Mouse (Mus musculus) heart, adult 9 months (tissue): ENCODE measurements at regions not wholly inside any gene's neighbourhood (a gene's known extent, or its start where the extent isn't known, plus 50 kb on each side); places are given as distances from the start of the nearest gene placed in this dataset.

Experiments
- DNase-seq, 2 experiments: peaks; one replicate each; pipeline ENCODE4 v3.0.0; 2022; ENCODE audit warnings: low spot score in 2 of 2

DNA sequence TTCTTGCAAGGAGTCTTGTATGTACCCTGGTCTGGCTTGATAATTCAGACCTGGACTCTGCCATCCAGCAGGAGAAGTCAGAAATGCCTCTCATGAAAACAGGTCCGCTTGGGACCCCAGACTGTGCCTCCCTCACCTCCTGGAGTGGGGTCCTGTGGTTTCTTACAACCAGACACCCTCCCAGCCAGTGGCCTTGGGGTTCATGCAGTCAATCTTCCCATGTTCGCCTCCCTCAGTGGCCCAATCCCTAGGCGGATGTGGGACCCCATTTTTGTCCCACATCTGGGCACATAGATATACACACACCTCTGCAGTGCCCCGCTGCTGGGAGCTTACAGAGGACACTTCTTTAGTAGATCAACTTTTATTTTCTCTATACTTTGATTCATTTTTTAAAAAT lies 217.7 kb downstream of the Lrfn2 start:
- DNase-seq, result no peak

- peak; percentile 63 to 67 for DNase-seq
Measured at GRCm38 (mm10) chr17:49150971-49151422, 218.8 kb downstream of the Lrfn2 start.

DNA sequence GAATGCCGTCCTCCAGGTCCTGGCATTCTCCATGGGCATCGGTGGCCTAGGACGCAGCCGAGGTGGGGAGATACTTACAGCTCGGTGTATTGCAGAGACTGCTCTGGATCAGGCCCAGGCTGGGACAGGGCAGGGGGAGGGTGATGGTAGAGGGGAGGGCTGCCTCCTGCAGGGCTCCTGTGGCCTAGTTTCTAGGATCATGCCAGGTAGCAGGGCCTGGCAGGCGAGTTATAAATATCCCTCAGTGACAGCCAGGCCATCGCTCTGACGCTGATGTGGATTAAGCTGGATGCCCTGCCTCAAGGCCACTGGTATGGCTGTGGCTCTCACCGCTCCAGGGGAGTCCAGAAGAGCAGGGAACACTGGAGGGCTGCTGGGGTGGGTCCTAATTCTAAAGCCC lies 221.8 kb downstream of the Lrfn2 start:
- DNase-seq, result peak; percentile 48 to 56

DNA sequence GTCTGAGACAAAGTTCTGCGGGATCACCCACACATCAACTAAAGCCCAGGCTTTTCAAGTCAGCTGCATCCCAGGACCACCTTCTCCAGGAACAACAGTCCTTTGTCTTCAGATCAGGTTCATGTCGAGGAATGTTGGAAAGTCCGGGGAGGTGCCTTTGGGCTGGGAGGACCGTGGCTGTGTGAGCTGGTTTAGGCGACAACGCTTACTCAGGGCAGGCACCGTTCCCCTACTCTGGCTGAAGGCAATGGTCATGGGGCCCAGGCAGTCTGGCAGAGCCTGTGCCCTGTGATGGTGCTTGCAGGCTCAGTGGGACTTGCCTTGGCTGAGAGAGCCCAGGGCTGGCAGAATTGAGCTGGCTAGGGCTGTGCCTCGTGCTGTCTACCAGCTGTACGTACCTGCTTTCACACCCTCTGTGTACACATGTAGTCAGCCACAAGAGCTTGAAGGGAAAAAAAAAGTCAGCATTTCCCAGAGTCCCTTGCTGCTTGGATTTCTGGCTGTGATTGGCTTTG lies 222.9 kb downstream of the Lrfn2 start:
- no peak for DNase-seq

- no peak for DNase-seq
Measured at GRCm38 (mm10) chr17:49157586-49157985, 225.4 kb downstream of the Lrfn2 start.

DNA sequence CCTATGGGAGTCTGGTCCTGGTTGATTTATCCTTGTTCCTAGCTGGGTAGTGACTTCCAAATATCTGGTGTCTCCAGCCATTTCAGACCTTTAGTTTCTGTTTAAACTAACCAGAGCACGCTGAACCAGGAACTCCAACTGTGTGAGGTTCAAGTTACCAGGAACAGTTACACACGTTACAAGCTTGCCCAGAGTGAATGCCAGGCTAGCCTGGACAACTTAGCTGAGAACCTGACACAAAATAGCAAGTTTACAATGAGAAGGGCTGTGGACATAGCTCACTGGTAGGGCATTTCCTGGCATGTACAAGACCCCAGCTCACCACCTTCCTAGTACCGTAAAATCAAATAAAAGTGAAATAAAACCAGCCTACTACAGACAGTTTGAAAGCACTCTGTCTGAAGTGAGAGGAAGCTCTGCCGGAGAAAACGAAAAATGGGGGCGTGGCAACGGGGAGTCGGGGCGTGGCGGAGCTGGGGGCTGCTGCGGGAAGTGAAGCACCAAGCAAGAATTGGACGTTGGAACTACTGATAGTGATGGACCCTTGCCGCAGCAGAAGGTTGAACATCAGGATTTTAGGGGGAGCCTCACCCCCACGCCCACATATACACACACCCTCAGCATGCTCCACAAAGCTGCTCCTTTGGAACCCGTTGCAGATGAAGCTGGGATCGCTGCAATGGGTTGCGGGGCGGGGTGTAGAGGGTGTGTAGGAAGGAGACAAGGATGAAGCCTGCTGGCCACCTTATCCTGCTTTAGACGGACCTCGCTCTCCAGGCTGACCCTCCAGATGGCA lies 239.3 kb downstream of the Lrfn2 start:
- peak in 1 of 2 experiments; percentile 15 for DNase-seq

DNA sequence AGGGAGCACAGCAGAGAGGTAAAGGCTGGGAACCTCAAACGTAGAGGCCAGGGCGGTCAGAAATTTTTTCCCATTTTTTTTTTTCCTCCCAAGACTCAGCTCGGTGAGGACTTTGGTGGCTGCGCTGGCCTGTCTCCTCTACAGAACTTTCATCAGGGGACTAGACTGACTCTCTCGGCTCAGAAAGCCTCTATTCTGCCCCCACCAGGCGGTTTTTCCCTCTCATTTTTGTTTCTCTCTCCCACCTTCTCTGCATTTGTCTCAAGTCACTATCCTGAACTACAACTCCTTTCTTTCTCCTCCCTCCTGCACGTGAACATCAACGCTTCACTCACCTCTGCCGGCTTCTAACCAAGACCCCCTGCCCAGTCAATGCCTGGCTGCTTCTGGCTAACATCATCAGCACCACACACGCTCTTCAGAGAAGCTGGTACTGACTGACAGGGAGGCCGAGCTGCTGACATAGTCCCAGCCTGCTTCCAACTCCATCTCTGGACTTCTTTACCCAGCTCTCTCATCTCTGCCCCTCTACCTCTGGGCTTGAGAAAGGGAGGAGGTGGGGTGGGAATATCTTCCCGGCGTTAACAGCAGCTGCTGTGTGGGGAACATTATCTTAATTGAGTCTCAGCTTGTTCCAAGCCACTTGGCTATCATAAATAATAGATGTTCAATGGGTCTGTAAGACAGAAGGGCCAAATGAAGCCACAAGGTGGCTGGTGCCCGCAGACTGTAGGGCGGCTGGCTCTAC lies 240.0 kb downstream of the Lrfn2 start:
- no peak for DNase-seq

DNA sequence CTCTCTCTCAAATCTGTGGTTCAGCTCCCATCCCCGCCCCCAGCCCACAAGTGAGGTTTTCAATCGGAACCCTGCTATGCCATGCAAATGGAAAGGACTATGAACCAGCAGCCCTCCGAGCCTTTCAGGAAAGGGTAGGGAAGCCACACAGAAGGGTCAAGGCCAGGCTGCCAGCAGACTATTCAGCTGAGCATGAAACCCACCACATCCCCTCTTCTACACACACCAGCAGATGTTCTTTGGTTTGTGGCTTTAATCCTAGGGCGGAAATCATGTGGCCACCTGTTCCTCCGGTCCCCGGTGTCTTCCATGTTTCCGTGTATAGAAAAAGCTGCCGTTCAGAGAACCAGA lies 240.6 kb downstream of the Lrfn2 start:
- no peak for DNase-seq

GRCm38 (mm10) chr17:49177966-49178731 lies 246.0 kb downstream of the Lrfn2 start:
- no peak for DNase-seq

- DNase-seq, result peak; percentile 8 to 22
Measured at GRCm38 (mm10) chr17:49182485-49182884, 245.7 kb upstream of the Mocs1 start.

DNA sequence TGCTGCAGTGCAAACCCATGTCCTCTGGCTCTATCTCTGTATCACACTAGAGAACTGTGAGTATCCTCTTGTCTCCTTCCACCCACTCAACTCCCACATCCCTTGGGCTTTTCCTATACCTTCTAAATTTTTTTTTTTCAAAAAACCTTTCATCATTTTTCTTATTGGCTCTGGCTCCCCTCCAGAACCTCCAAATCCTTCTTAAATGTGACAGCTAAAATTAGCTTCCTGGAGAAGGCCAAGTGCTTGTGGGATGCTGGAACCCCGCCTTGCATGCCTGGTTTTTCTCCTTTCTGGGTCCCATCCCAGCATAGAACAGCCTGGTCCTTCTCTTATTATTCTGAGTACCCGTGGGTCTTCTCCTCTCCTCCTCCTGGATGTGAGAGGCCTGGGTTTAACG lies 244.2 kb upstream of the Mocs1 start:
- no peak for DNase-seq

DNA sequence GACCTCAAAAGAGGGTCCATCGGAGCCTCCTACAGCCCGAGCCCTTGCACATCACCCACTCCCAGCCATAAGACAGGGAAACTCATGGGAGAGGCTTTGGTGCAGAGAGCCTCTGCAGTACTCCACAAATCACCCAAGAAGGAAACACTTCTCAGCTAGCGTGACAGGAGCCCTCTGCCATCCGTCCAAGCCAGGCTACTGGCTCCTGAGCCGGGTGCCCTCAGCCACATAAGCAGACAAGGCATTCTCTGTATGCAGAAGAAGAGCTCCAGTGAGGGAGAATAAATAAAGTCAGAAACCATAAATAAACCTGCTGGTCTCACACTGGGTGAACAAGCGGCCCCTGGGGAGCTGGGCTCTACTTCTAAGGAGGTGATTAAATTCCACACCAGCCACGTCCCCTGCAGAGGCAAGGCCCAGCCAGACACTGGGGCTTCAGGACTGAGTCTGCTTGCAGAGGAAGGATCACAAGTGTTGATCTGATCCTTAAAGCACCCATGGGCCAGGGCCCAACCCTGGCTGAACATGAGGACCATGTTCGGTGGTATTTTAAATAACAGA lies 243.0 kb upstream of the Mocs1 start:
- no peak for DNase-seq

GRCm38 (mm10) chr17:49189765-49190164 lies 238.4 kb upstream of the Mocs1 start:
- DNase-seq, result no peak

DNA sequence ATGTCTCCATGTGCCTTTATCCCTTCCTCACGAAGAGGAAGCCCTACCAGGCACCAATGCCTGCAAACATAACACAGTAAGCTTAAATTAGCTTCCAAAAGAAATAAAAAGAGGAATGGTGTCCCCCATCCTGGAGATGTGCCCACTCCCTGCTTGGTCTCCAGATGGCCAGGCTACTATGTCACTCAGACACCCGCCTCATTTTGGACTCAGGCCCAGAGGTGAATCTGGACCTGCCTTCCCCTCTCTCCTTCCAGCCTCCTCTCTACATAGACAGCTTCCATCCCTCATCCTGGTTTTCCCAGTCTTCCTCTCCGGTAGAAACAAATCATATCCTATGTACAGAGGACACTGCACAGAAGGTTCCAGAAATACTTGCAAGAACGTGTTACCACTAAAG lies 237.8 kb upstream of the Mocs1 start:
- DNase-seq, result no peak

- no peak for DNase-seq
Measured at GRCm38 (mm10) chr17:49196046-49196684, 232.0 kb upstream of the Mocs1 start.

DNA sequence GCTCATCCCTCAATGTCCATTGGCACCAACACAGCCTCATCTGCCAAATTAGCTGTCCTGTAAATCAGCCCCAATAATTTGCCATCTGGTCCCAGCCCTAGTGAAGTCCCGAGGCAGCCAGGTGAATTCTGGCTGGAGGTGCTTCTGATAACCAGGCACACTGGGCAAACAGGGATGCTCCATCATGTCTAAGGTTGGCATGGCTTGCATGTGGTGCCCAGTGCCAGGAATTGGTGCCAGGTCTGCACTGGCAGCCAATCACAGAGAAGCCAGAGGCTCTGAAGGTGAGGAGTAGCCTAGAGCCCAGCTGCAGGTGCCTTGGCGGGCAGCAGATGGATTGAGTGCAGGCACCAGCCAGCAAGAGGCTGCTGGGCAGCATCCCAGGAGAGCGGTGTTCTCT lies 226.7 kb upstream of the Mocs1 start:
- DNase-seq, result no peak

- no peak for DNase-seq
Measured at GRCm38 (mm10) chr17:49205095-49205494, 223.1 kb upstream of the Mocs1 start.

GRCm38 (mm10) chr17:49205564-49205963 lies 222.6 kb upstream of the Mocs1 start:
- no peak for DNase-seq

- DNase-seq, result no peak
Measured at GRCm38 (mm10) chr17:49206708-49207107, 221.5 kb upstream of the Mocs1 start.

- DNase-seq, result peak in 1 of 2 experiments; percentile 12
Measured at GRCm38 (mm10) chr17:49208315-49208820, 219.8 kb upstream of the Mocs1 start.

DNA sequence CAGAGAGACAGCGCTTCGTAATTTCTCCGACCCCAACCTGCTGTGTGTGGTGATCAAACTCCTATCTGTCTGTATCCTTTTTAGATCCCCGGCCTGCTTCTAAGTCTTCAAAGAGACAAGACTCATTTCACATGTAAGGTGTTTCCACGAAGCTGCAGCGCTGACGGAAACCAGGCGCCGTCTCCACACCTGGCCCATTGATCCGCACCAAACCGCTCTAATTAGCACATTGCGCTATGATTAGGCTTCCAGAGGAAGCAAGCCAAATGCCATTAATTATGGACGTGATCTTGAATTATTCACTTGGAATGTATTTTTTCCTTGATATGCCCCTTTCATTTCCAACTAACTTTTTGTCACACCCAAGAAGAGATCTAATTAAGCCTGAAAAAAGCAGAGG lies 215.2 kb upstream of the Mocs1 start:
- no peak for DNase-seq
